Mouse (Mus musculus) midbrain, embryonic 12.5 days (tissue): ENCODE data around the gene Ces1e. TPM values are rescaled to one million over a fixed set of nuclear protein-coding genes. Genes with fewer than 3 reads are reported as not detected.

ENCODE experiments used
- ATAC-seq: fragments of 200-750 bp; cut with Nextera tagmentation; 2 replicates; pipeline ENCODE4 v1.8.0; 2017; ENCODE audit warnings: low read depth, moderate TSS enrichment, moderate library complexity; ENCODE audit not compliant: low FRiP score
- H3K27ac ChIP-seq: fragments of 300-500 bp; sonication (generic); replicated peaks from 2 replicates; pipeline ENCODE4 v1.5.1; 2016; ENCODE audit warnings: mild to moderate bottlenecking
- H3K27me3 ChIP-seq: fragments of 300-500 bp; sonication (generic); 2 replicates; pipeline ENCODE4 v1.6.1; 2016; ENCODE audit warnings: mild to moderate bottlenecking
- H3K36me3 ChIP-seq: fragments of 300-500 bp; sonication (generic); 2 replicates; pipeline ENCODE4 v1.6.1; 2016
- H3K4me1 ChIP-seq: fragments of 300-500 bp; sonication (generic); 2 replicates; pipeline ENCODE4 v1.6.1; 2016
- H3K4me2 ChIP-seq: fragments of 300-500 bp; sonication (generic); replicated peaks from 2 replicates; pipeline ENCODE4 v1.6.1; 2016; ENCODE audit warnings: mild to moderate bottlenecking, moderate library complexity
- H3K4me3 ChIP-seq: fragments of 300-500 bp; sonication (generic); 2 replicates; pipeline ENCODE4 v1.5.1; 2016; ENCODE audit warnings: mild to moderate bottlenecking
- H3K9ac ChIP-seq: fragments of 300-500 bp; sonication (generic); replicated peaks from 2 replicates; pipeline ENCODE4 v1.6.1; 2016; ENCODE audit warnings: mild to moderate bottlenecking, moderate library complexity
- H3K9me3 ChIP-seq: fragments of 300-500 bp; sonication (generic); 2 replicates; pipeline ENCODE4 v1.6.1; 2016; ENCODE audit warnings: mild to moderate bottlenecking
- WGBS: fragments of 180-500 bp; shearing (Covaris S2); methylation state at CpG from one replicate; pipeline ENCODE4 v1.1.7; 2016; 5-methylcytosine and 5-hydroxymethylcytosine counted together
- polyA plus RNA-seq: library from polyadenylated mRNA; unstranded; fragments of >200 nt; fragmentation: Nextera tagmentation; extraction: Ambion mirVana; gene quantifications from 2 replicates; pipeline ENCODE4 v1.2.1, GENCODE M21; 2016

The Ces1e gene
- polyA plus RNA-seq = not detected in 2 replicates

GRCm38 (mm10) chr8:93229446-93229845, at the start of gene Ces1e:
TSS of gene Ces1e (minus strand) at chr8:93229619.
- H3K9me3 ChIP-seq = no peaks in the 10 kb centered on the region
- no peak within 1 kb of the TSS for H3K4me2 ChIP-seq
- no peaks in the 10 kb centered on the region for H3K4me1 ChIP-seq
- no peaks in the 10 kb centered on the region for H3K36me3 ChIP-seq
- H3K9ac ChIP-seq = no peak within 1 kb of the TSS
- no peaks in the 10 kb centered on the region for H3K27me3 ChIP-seq
- H3K27ac ChIP-seq = no peak within 1 kb of the TSS
- H3K4me3 ChIP-seq = no peak within 1 kb of the TSS
- no peak for ATAC-seq

DNA sequence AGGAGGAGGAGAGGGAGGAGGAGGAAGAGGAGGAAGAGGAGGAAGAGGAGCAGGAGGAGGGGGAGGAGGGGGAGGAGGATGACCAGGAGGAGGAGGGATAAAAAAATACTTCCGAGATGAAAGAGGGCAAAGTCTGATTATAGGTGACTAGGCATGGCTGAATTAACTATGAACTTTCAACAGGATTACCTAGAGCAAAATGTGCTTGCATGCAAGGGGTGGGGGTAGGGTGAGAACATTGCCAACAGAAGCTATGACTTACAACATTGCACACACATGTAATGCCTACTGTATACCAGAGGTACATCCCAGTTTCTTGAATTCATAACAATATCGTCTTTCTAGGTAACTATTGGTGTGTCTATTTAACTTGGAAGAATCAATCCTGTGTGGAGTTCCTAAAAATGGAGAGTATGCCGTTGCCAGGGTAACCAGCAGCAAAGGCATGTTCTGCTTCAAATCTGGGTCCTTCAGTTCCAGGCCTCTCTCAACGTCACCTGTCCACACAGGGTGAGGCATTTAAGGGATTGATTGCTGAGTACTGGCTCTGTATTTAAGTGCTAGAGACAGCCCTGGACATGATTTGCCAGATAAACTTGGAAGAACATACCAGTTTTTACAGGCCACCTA, 48.9 kb upstream of the Ces1e start:
- no peak for ATAC-seq
- Histone ChIP-seq H3K4me1 (no peaks in the 10 kb centered on the region; the same call in 1 of the 2 replicates), H3K27me3 (no peaks in the 10 kb centered on the region), H3K4me3 (no peak overlapping the region), H3K9me3 (no peaks in the 10 kb centered on the region), H3K9ac (no peak overlapping the region), H3K27ac (no peak overlapping the region), H3K36me3 (no peaks in the 10 kb centered on the region), H3K4me2 (no peak overlapping the region)
- WGBS = 73% methylated on average over 4 of the region's 4 CpGs

- no peak overlapping the region for H3K27ac ChIP-seq
- H3K4me3 ChIP-seq = no peak overlapping the region
- WGBS = 91% methylated on average over 4 of the region's 4 CpGs
- no peak overlapping the region for H3K4me2 ChIP-seq
- ATAC-seq = no peak
- H3K9ac ChIP-seq = no peak overlapping the region
- H3K27me3 ChIP-seq = no peaks in the 10 kb centered on the region
- no peaks in the 10 kb centered on the region for H3K9me3 ChIP-seq
- no peaks in the 10 kb centered on the region for H3K4me1 ChIP-seq
- H3K36me3 ChIP-seq = no peaks in the 10 kb centered on the region
These were observed 45.2 kb upstream of the Ces1e start for GRCm38 (mm10) chr8:93274609-93275008.

DNA sequence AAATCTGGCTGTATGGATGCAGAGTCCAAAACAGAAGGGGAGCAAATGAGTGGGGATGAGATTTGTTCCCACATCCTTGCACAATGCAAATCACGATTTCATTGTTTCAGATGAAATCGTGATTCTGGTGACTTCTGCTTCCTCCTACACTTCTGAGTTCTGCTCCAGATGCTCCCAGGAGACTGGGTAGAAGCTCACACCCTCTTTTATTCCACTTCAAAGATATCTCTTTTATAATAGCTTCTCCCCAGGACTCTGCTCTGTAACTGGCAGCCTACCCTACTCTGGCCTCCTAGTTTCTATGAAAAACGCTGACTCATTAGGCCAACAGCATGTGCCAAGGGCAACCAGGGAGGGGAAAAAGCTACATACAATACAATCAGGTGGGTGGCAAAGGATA, 43.9 kb upstream of the Ces1e start:
- Histone ChIP-seq H3K9ac (no peak overlapping the region), H3K27ac (no peak overlapping the region), H3K27me3 (no peaks in the 10 kb centered on the region), H3K4me2 (no peak overlapping the region), H3K36me3 (no peaks in the 10 kb centered on the region), H3K4me1 (no peaks in the 10 kb centered on the region), H3K9me3 (no peaks in the 10 kb centered on the region), H3K4me3 (no peak overlapping the region)
- ATAC-seq = no peak
- 78% methylated on average over 3 of the region's 3 CpGs for WGBS

DNA sequence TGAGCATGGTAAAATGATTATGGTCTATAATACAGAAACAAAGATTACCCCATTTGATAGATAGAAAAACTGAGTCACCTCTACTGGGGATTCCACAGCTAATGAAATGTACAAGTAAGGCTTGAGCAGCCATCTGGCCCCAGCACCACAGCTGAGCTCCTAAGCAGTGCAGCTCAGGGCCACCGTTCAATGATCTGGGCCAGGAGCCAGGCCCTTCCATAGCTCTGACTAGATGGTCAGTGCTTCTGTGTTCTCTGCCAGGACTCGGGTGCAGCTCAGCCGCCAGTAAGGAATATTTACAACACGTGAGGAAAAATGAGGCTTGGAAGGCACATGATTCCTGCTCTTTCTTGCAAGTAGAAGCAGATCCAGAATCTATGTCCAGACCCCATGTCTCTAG, 43.3 kb upstream of the Ces1e start:
- Histone ChIP-seq H3K4me2 (no peak overlapping the region), H3K27me3 (no peaks in the 10 kb centered on the region), H3K27ac (no peak overlapping the region), H3K4me1 (no peaks in the 10 kb centered on the region), H3K4me3 (no peak overlapping the region), H3K9ac (no peak overlapping the region), H3K36me3 (no peaks in the 10 kb centered on the region), H3K9me3 (no peaks in the 10 kb centered on the region)
- ATAC-seq = no peak
- WGBS = 94% methylated on average over 4 of the region's 4 CpGs

GRCm38 (mm10) chr8:93261436-93261835, 32.0 kb upstream of the Ces1e start:
- no peak for ATAC-seq
- H3K4me3 ChIP-seq = no peak overlapping the region
- no peak overlapping the region for H3K9ac ChIP-seq
- H3K27me3 ChIP-seq = no peaks in the 10 kb centered on the region
- no peaks in the 10 kb centered on the region for H3K36me3 ChIP-seq
- no peak overlapping the region for H3K27ac ChIP-seq
- 81% methylated on average over 2 of the region's 2 CpGs for WGBS
- no peaks in the 10 kb centered on the region for H3K4me1 ChIP-seq
- H3K4me2 ChIP-seq = no peak overlapping the region
- H3K9me3 ChIP-seq = no peaks in the 10 kb centered on the region

DNA sequence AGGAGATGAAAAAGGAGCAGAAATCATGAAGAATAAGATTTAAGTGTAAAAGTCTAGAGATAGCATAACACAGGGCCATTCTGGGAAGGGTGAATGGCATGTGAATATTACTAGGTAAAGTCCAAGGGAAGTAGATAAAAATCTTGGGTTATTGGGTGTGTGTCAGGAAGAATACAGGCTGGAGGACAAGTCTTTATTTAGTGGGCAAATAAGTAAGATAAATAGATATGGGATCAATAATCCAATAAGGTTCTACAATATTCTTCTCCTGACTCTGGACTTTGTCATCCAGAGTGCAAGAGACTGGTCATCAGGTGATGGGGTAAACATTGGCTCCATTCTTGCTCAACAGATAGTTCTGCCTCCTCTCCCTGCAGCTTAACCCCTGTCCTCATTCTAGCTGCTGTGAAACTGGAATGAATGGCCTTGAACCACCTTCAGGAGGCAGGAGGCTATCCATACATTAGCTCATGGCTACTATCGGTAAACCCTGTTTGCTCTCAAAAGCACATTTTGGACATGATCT, 23.0 kb upstream of the Ces1e start:
- no peak for ATAC-seq
- 95% methylated on average over 1 of the region's 1 CpGs for WGBS
- no peak overlapping the region for H3K4me2 ChIP-seq
- no peak overlapping the region for H3K27ac ChIP-seq
- H3K4me1 ChIP-seq = no peaks in the 10 kb centered on the region
- H3K36me3 ChIP-seq = no peaks in the 10 kb centered on the region
- H3K9me3 ChIP-seq = no peaks in the 10 kb centered on the region
- no peak overlapping the region for H3K4me3 ChIP-seq
- H3K9ac ChIP-seq = no peak overlapping the region
- H3K27me3 ChIP-seq = no peaks in the 10 kb centered on the region

- Histone ChIP-seq H3K4me3 (no peak overlapping the region), H3K36me3 (no peaks in the 10 kb centered on the region), H3K27me3 (no peaks in the 10 kb centered on the region), H3K4me1 (no peaks in the 10 kb centered on the region), H3K4me2 (no peak overlapping the region), H3K27ac (no peak overlapping the region), H3K9ac (no peak overlapping the region), H3K9me3 (no peaks in the 10 kb centered on the region)
- no peak for ATAC-seq
- WGBS = 100% methylated on average over 2 of the region's 2 CpGs
These were observed 16.6 kb upstream of the Ces1e start for GRCm38 (mm10) chr8:93246057-93246456.

DNA sequence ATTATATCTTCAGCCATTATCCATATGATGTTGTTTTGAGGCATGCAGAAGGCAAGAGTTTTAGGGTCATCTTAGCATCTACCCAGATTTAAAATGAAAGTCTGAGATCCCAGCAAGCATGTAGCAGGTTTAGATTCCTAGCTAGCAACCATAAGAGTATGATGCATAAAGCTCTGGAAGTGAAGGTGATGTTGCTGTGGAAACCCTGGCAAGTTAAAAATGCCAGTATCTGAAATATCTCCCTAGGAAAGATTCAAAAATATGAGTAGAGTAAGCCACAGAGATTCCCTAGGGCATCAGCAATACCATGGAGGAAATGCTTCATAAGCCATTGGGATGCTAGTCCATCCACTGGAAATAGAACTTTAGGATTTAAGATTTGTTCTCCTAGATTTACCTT, 10.5 kb upstream of the Ces1e start:
- no peak overlapping the region for H3K9ac ChIP-seq
- no peak for ATAC-seq
- no peak overlapping the region for H3K4me3 ChIP-seq
- H3K4me2 ChIP-seq = no peak overlapping the region
- no peaks in the 10 kb centered on the region for H3K27me3 ChIP-seq
- no peaks in the 10 kb centered on the region for H3K4me1 ChIP-seq
- H3K36me3 ChIP-seq = no peaks in the 10 kb centered on the region
- H3K9me3 ChIP-seq = no peaks in the 10 kb centered on the region
- no peak overlapping the region for H3K27ac ChIP-seq

DNA sequence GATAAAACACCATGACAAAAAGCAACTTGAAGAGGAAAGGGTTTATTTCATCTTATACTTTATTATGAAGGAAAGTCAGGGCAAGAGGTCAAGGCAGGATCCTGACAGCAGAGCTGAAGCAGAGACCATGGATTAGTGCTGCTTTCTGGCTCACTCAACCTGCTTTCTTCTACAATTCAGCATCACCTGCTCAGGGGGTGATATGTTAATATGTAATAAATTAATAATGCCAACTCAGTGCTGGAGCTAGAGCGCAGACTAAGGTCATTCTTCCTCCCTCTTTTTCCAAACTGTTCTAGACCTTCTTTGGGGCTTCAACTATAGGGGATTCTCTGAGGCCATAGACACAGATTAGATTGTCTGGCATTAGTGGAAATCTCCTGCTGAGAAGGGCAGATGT, 6.3 kb upstream of the Ces1e start:
- no peaks in the 10 kb centered on the region for H3K27me3 ChIP-seq
- no peaks in the 10 kb centered on the region for H3K36me3 ChIP-seq
- no peaks in the 10 kb centered on the region for H3K4me1 ChIP-seq
- no peak overlapping the region for H3K4me3 ChIP-seq
- 64% methylated on average over 1 of the region's 1 CpGs for WGBS
- no peaks in the 10 kb centered on the region for H3K9me3 ChIP-seq
- H3K4me2 ChIP-seq = no peak overlapping the region
- no peak overlapping the region for H3K27ac ChIP-seq
- H3K9ac ChIP-seq = no peak overlapping the region
- no peak for ATAC-seq

- Histone ChIP-seq H3K9me3 (no peaks in the 10 kb centered on the region), H3K4me3 (no peak overlapping the region), H3K36me3 (no peaks in the 10 kb centered on the region), H3K27ac (no peak overlapping the region), H3K9ac (no peak overlapping the region), H3K4me1 (no peaks in the 10 kb centered on the region), H3K4me2 (no peak overlapping the region), H3K27me3 (no peaks in the 10 kb centered on the region)
- whole genome bisulfite sequencing = 84% methylated on average over 1 of the region's 1 CpGs
- ATAC-seq = no peak
These were observed 5.3 kb upstream of the Ces1e start for GRCm38 (mm10) chr8:93234706-93235105.

DNA sequence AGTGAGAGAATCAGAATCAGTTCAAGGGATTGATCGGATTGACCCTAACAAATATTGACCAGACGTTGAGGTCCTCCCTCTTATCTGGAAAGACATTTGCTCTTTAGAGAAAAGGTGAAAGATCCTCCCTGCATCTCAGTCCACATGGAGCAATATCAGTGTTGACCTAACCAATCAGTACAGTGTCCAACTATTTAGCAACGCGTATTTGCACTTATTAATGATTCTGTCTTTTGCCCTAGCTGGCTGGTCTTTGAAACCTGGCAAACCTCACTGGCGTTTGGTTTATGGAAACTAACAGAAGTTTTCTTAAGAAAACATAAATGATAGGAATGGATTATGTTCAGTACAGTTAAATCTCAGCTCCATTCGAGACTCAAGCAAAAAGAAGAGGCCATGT, 4.6 kb upstream of the Ces1e start:
- H3K27me3 ChIP-seq = no peaks in the 10 kb centered on the region
- WGBS = 89% methylated on average over 6 of the region's 6 CpGs
- no peaks in the 10 kb centered on the region for H3K36me3 ChIP-seq
- H3K4me2 ChIP-seq = no peak overlapping the region
- H3K9me3 ChIP-seq = no peaks in the 10 kb centered on the region
- no peak overlapping the region for H3K4me3 ChIP-seq
- no peaks in the 10 kb centered on the region for H3K4me1 ChIP-seq
- H3K27ac ChIP-seq = no peak overlapping the region
- H3K9ac ChIP-seq = no peak overlapping the region
- no peak for ATAC-seq
